Mouse (Mus musculus) liver, adult 2 months (tissue): ENCODE results near the gene Prkrip1. TPM values are rescaled to one million over a fixed set of nuclear protein-coding genes. Genes with fewer than 3 reads are reported as not detected.

Source experiments
- DNase-seq: peaks from one replicate; pipeline ENCODE4 v3.0.0-alpha.2; 2011; ENCODE audit warnings: low read depth, low spot score; ENCODE audit errors: extremely low read depth
- H3K27ac ChIP-seq: fragments of 200-500 bp; replicated peaks from 2 replicates; pipeline ENCODE4 v1.5.1; 2012; ENCODE audit warnings: low read depth, mild to moderate bottlenecking, control low read depth, inconsistent platforms, low read length; ENCODE audit not compliant: insufficient read depth
- H3K27me3 ChIP-seq: fragments of 200-500 bp; 2 replicates; pipeline ENCODE4 v1.6.1; 2012; ENCODE audit warnings: mild to moderate bottlenecking, moderate library complexity, low read length, inconsistent platforms; ENCODE audit not compliant: control insufficient read depth, insufficient read depth
- H3K36me3 ChIP-seq: fragments of 200-500 bp; 2 replicates; pipeline ENCODE4 v1.6.1; 2012; ENCODE audit warnings: low read length, inconsistent platforms; ENCODE audit not compliant: control insufficient read depth, insufficient read depth
- H3K4me1 ChIP-seq: fragments of 200-500 bp; 2 replicates; pipeline ENCODE4 v1.6.1; 2011; ENCODE audit warnings: low read length; ENCODE audit not compliant: control insufficient read depth, insufficient read depth
- H3K4me3 ChIP-seq: fragments of 200-500 bp; 2 replicates; pipeline ENCODE4 v1.5.1; 2011; ENCODE audit warnings: low read depth, mild to moderate bottlenecking, control low read depth, low read length, moderate library complexity; ENCODE audit not compliant: insufficient read depth
- H3K79me2 ChIP-seq: fragments of 200-500 bp; 2 replicates; pipeline ENCODE4 v1.6.1; 2012; ENCODE audit warnings: inconsistent platforms, mild to moderate bottlenecking, low read length, moderate library complexity; ENCODE audit not compliant: control insufficient read depth, insufficient read depth
- H3K9ac ChIP-seq: fragments of 200-500 bp; 2 replicates; pipeline ENCODE4 v1.6.1; 2012; ENCODE audit warnings: low read depth, mild to moderate bottlenecking, control low read depth, inconsistent platforms, low read length
- CTCF ChIP-seq: fragments of 200-500 bp; IDR thresholded peaks from 2 replicates; pipeline ENCODE4 v1.5.1; 2011; ENCODE audit warnings: low read depth, low read length, control low read depth
- POLR2A ChIP-seq: fragments of 200-500 bp; IDR thresholded peaks from 2 replicates; pipeline ENCODE4 v1.6.1; 2011; ENCODE audit warnings: low read length, control low read depth; ENCODE audit not compliant: insufficient read depth; ENCODE audit errors: extremely low read depth
- WGBS: fragments of 180-500 bp; shearing (Covaris S2); methylation state at CpG from one replicate; pipeline ENCODE4 v1.1.7; 2018; 5-methylcytosine and 5-hydroxymethylcytosine counted together
- polyA plus RNA-seq: library from polyadenylated mRNA; depleted of rRNA; stranded (reverse); fragments of >200 nt; gene quantifications from 2 replicates; pipeline ENCODE4 v1.2.3, GENCODE M21; 2012; rRNA removed
- total RNA-seq: library from RNA; depleted of rRNA; stranded (reverse); fragments of >200 nt; gene quantifications from 2 replicates; pipeline ENCODE4 v1.2.3, GENCODE M21; 2014; rRNA removed

Prkrip1 gene
- total RNA-seq (2.0 and 2.1 TPM in 2 replicates), polyA plus RNA-seq (3.2 and 4.8 TPM in 2 replicates)

DNA sequence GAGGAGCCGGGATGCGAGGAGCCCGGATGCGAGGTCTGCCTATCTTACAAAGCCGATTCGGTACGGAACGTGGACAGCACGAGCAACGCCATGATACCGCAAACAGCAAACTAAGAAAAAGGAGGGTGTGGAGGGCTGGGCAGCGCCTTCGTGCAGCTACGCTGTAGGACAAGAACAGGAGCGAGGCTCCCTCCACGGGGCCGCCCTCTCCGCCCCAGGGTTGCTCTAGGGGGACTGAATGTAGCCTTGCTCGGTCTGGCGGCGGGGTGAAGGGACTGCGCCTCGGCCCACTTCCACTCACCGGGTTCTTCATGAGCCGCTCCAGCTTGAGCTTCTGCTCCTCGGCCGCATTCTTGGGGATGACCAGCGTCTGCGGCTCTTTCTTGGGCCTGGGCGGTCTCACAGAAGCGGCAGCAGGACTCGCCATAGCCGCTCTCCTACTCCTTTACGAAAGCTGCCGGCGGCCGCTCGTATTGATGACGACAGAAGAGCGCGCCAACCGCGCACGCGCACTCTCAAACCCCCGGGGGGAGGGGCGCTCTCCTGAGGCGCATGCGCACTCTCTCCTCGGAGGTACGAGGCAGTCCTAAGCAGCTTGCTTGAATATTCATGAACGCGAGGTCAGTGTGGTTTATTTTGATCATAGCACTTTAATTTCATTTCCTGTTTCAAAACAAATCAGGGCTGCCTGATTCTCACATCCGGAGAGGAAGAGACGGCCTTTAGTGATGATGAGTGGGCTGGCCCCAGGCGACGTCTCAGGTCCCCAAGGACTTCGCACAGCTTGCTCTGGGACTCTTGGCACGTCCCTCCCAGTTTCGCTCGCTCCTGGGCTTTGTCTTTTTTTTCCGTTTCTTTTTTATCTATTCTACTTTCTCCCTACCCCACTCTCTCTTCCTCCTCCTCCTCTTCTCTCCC, at the start of gene Prkrip1:
Gene Prkrip1 (minus strand): TSS at position 490 of the 918 bp plus-strand sequence.
- TF ChIP-seq POLR2A (0 out of 2 replicates have a peak, but pooled peaks have one; percentile 45), CTCF (no peak)
- Histone ChIP-seq H3K4me1 (peaks cover 9% of the 10 kb centered on the region), H3K36me3 (peaks cover 13% of the 10 kb centered on the region; the same call in 1 of the 2 replicates), H3K79me2 (peaks cover 10% of the 10 kb centered on the region; the same call in 1 of the 2 replicates), H3K27ac (peak within 1 kb of the TSS; percentile 32), H3K9ac (peak within 1 kb of the TSS; percentile 87), H3K4me3 (peak within 1 kb of the TSS; percentile 88), H3K27me3 (no peaks in the 10 kb centered on the region)
- peak; percentile 92 for DNase-seq
- under 1% methylated on average over 62 of the region's 62 CpGs for WGBS

DNA sequence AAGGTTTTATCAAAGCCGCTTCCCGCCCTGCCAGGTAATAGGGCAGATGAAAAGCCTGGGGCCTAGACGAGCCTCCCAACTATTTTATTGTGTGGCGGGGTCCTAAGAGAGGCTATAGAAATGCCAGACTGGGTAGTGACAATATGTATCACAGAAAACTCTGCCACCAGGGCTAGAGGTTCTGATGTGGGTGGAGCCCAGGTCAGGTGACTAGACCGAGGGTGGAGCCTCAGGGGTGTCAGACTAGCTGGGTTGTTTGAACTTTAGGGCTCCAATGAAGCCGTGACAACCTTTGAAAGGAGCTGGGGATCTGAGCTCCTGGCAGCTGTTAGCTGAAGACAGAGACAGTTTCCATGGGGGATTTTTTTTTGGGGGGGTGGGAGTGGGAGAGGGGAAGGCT, 49.7 kb upstream of the Prkrip1 start:
- no peak overlapping the region for H3K27ac ChIP-seq
- WGBS: 75% methylated on average over 6 of the region's 6 CpGs

GRCm38 (mm10) chr5:136246452-136246838, 47.7 kb upstream of the Prkrip1 start, which contains the start of gene Sh2b2:
Gene Sh2b2 (minus strand): TSS chr5:136246556.
- DNase-seq: peak; percentile 13
- Histone ChIP-seq H3K27me3 (no peaks in the 10 kb centered on the region), H3K79me2 (no peaks in the 10 kb centered on the region; the same call in 1 of the 2 replicates), H3K4me3 (peak within 1 kb of the TSS; percentile 76; the same call in 1 of the 2 replicates), H3K4me1 (peaks cover 14% of the 10 kb centered on the region), H3K27ac (peak within 1 kb of the TSS; percentile 55), H3K36me3 (no peaks in the 10 kb centered on the region), H3K9ac (no peak within 1 kb of the TSS)
- TF ChIP-seq POLR2A (no peak), CTCF (no peak)
- WGBS: 81% methylated on average over 2 of the region's 2 CpGs

More for the DNA sequence above, 49.7 kb upstream of the Prkrip1 start:
- no peaks in the 10 kb centered on the region for H3K27me3 ChIP-seq
- TF ChIP-seq CTCF: no peak
- TF ChIP-seq POLR2A: no peak
- DNase-seq: peak; percentile 9
- no peaks in the 10 kb centered on the region; the same call in 1 of the 2 replicates for H3K79me2 ChIP-seq
- H3K4me3 ChIP-seq: no peak overlapping the region
- no peaks in the 10 kb centered on the region for H3K36me3 ChIP-seq
- H3K4me1 ChIP-seq: peaks cover 14% of the 10 kb centered on the region
- H3K9ac ChIP-seq: no peak overlapping the region

DNA sequence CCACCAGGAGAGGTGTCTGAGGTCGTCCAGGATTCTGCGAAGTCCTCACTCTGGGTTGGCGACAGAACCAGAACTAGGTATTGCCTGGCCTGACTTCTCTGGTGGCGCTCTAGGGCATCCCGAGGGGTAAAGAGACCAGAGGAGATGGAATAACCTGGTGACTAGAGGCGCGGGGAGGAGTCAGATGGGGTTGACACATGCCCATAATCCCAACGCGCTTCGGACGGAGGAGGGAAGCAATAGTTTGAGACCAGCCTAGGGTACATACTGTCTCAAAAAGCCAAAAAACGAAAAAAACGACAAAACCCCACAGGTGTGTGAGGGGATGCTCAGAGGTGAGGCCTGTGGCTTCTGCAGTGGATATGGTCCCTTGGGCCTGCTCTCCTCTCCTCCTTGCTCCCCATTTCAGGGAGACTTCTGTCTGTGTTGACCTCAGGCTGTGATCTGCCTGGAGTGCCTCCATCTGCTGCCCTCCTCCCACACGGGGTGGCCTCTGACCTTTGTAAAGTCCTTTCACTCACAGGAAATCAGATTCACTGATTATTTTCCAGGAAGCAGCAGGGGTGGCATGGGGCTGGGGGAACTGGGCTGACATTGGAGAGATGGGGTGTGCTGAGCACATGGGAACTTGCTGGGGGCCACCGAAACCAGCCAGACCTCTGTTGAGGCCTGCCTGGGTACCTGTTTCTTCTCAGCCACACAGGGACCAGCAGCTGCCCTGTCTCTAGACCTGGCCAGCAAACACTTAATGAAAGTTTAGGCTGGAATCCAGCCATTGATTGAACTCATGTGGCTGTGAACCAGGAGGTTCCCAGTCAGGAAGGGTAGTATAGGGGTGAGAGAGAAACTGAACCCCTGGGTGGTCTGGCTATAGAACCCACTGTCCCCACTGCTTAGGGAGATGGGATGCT, 47.0 kb upstream of the Prkrip1 start:
- TF ChIP-seq CTCF (no peak), POLR2A (no peak)
- H3K79me2 ChIP-seq: no peaks in the 10 kb centered on the region; the same call in 1 of the 2 replicates
- DNase-seq: peak; percentile 57
- peak overlapping the region; percentile 55 for H3K27ac ChIP-seq
- no peaks in the 10 kb centered on the region for H3K27me3 ChIP-seq
- peaks cover 14% of the 10 kb centered on the region for H3K4me1 ChIP-seq
- H3K4me3 ChIP-seq: peak overlapping the region; percentile 76; the same call in 1 of the 2 replicates
- no peaks in the 10 kb centered on the region for H3K36me3 ChIP-seq
- H3K9ac ChIP-seq: no peak overlapping the region
- WGBS: 8% methylated on average over 15 of the region's 15 CpGs

DNA sequence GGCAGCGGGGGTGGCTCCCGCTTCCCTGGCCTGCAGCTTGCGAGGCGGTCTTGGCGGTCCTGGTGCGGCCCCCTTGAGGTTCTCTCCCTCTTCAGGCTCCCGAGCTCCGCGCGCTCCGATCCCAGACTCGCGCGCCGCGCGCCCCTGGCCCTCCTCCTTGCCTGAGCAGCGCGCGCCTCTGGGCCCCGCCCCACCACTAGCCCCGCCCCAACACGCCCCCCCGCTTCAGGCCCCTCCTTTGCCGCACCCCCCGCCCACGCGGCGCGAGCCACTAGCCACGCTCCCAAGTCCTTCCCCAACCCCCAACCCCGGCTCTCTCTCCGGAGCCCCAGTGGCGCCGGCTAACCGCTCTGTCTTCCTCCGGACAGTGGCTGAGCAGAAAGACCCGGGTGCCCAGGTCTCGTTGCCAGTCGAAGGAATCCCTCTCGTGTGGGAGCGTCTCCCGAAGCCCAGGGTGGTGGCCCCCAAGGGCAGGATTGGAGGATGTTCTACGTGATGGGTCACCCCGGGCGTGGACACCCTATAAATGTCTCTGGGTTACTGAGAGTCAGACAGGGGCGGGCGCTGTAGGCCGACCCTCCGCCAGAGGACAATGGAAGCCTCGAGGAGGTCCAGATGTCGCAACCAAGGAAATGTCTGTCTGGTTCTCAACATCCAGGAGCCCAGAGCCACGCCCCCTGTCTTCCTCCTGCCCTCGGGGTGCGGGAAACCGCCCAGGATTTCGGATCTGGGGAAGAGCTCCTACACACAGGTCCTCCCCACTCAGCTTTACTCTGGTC, 46.2 kb upstream of the Prkrip1 start:
- peak overlapping the region; percentile 76 for H3K4me3 ChIP-seq
- H3K4me1 ChIP-seq: peaks cover 14% of the 10 kb centered on the region
- no peak for TF ChIP-seq CTCF
- TF ChIP-seq POLR2A: peak; percentile 51; the same call in 1 of the 2 replicates
- under 1% methylated on average over 55 of the region's 57 CpGs for WGBS
- DNase-seq: peak; percentile 54
- no peaks in the 10 kb centered on the region; the same call in 1 of the 2 replicates for H3K79me2 ChIP-seq
- peak overlapping the region; percentile 55 for H3K27ac ChIP-seq
- H3K9ac ChIP-seq: peak overlapping the region; percentile 80
- H3K27me3 ChIP-seq: no peaks in the 10 kb centered on the region
- no peaks in the 10 kb centered on the region for H3K36me3 ChIP-seq
